Mouse (Mus musculus): ENCODE measurements at regions not wholly inside any gene's neighbourhood (a gene's known extent, or its start where the extent isn't known, plus 50 kb on each side); places are given as distances from the start of the nearest gene placed in this dataset.

DNA sequence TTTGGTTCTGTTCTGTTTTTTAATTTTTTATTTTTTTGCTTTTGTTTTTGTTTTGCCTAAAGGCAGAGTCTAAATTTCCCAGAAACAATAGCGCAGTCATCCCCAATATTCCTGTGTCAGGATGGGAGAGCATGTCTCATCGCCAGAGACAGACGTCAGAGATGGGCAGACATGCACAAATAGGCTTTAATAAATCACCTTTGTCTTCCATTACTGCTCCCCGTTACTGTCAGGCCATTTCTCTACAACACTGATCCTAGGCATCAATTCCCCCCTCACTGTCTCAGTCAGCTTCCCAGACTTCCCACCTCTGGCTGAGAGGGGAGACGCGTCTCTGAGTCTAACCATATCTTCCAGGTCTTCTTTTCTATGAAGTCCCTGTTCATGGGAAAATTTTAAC is 177.4 kb upstream of the Rfx3 start:
- no peak overlapping the region for H3K9ac ChIP-seq (replicated peaks)
- H3K4me3 ChIP-seq (ENCODE audit: low read depth, low read length), result no peak overlapping the region
- no peaks in the 10 kb centered on the region for H3K27me3 ChIP-seq (ENCODE audit: insufficient read depth, low read length)
- 83% methylated on average over 6 of the region's 6 CpGs for WGBS (ENCODE audit: insufficient replicate concordance)
- H3K36me3 ChIP-seq (replicated peaks; ENCODE audit: insufficient read depth, low read length), result no peaks in the 10 kb centered on the region
- H3K4me2 ChIP-seq (ENCODE audit: low read depth, low read length), result no peak overlapping the region
- DNase-seq (no peak), ATAC-seq (no peak)
- TF ChIP-seq EP300 (IDR thresholded peaks at IDR 0.05; ENCODE audit: low read depth) (no peak), CTCF (IDR thresholded peaks at IDR 0.05; ENCODE audit: low read depth) (no peak)
- no peaks in the 10 kb centered on the region for H3K4me1 ChIP-seq (ENCODE audit: insufficient read depth)
- no peaks in the 10 kb centered on the region for H3K9me3 ChIP-seq (ENCODE audit: low read length)
- no peak overlapping the region for H3K27ac ChIP-seq (ENCODE audit: low read depth)

DNA sequence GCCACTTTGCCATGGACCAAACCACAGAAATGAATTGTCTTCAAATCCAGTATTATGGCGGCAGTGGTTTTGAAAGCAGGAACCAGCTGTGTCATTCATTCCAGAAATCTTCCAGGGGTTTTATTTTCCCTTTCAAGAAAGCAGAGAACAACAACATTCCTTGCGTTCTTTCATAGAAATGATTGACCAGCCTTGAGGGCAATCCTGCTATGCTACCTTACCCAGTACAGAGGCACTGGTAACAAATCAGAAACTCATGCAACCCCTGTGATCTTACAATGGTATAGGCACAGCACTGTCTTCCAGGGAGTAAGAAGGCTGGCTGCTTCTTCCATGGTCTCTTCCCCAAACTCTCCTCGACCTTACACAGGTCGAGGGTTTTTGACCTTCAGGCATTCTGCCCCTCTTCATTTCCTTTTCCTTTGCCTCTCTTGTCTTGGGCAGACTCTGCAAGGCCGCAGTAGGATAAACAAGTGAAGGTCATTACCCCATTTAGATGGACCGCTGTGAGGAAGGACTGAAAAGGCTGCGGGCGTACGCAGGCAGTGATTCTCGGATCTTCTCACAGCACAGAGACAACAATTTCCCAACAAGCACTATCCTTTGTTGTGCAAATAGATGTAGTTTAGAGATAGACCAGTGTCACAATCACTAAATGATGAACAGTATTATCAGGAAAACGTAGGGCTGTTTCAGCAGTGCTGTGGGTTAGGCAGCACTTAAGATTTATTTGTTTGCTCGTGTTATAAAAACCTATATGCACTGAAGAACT is 171.6 kb upstream of the Rfx3 start:
- no peak for TF ChIP-seq EP300 (IDR thresholded peaks at IDR 0.05; ENCODE audit: low read depth)
- no peak for TF ChIP-seq CTCF (IDR thresholded peaks at IDR 0.05; ENCODE audit: low read depth)
- no peak for DNase-seq

DNA sequence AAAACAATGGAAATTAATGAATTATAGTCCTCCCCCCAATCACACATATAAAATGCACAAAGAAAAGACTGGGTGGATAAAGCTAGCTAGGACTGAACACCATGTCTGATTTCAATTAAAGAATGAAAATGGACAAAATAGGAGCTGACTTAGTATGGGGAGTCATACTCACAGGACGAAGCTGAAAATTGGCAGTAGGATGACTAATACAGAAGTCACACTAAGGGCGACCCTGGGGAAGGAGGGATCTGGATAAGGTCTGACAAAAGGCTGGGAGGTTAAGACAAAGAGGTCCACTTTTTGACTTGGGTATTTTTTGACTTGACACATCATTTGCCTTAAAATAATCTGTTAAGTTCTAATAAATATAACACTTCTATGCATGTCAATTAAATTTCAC is 170.2 kb upstream of the Rfx3 start:
- H3K27me3 ChIP-seq (ENCODE audit: insufficient read depth, low read length), result no peaks in the 10 kb centered on the region
- TF ChIP-seq CTCF (IDR thresholded peaks at IDR 0.05; ENCODE audit: low read depth) (no peak), EP300 (IDR thresholded peaks at IDR 0.05; ENCODE audit: low read depth) (no peak)
- no peak overlapping the region for H3K9ac ChIP-seq (replicated peaks)
- ATAC-seq, result no peak
- DNase-seq, result no peak
- WGBS (ENCODE audit: insufficient replicate concordance), result 70% methylated on average over 2 of the region's 2 CpGs
- H3K27ac ChIP-seq (ENCODE audit: low read depth), result no peak overlapping the region
- H3K4me3 ChIP-seq (ENCODE audit: low read depth, low read length), result no peak overlapping the region
- no peak overlapping the region for H3K4me2 ChIP-seq (ENCODE audit: low read depth, low read length)
- H3K9me3 ChIP-seq (ENCODE audit: low read length), result peaks cover 5% of the 10 kb centered on the region; the same call in 1 of the 2 replicates
- H3K4me1 ChIP-seq (ENCODE audit: insufficient read depth), result no peaks in the 10 kb centered on the region
- no peaks in the 10 kb centered on the region for H3K36me3 ChIP-seq (replicated peaks; ENCODE audit: insufficient read depth, low read length)

More for the DNA sequence above, 171.6 kb upstream of the Rfx3 start:
- Histone ChIP-seq H3K27me3 (ENCODE audit: insufficient read depth, low read length) (no peaks in the 10 kb centered on the region), H3K27ac (ENCODE audit: low read depth) (no peak overlapping the region), H3K36me3 (replicated peaks; ENCODE audit: insufficient read depth, low read length) (no peaks in the 10 kb centered on the region), H3K4me1 (ENCODE audit: insufficient read depth) (no peaks in the 10 kb centered on the region), H3K4me3 (ENCODE audit: low read depth, low read length) (no peak overlapping the region), H3K4me2 (ENCODE audit: low read depth, low read length) (no peak overlapping the region), H3K9me3 (ENCODE audit: low read length) (peaks cover 5% of the 10 kb centered on the region; the same call in 1 of the 2 replicates), H3K9ac (replicated peaks) (no peak overlapping the region)
- ATAC-seq, result no peak
- WGBS (ENCODE audit: insufficient replicate concordance), result 65% methylated on average over 12 of the region's 12 CpGs

DNA sequence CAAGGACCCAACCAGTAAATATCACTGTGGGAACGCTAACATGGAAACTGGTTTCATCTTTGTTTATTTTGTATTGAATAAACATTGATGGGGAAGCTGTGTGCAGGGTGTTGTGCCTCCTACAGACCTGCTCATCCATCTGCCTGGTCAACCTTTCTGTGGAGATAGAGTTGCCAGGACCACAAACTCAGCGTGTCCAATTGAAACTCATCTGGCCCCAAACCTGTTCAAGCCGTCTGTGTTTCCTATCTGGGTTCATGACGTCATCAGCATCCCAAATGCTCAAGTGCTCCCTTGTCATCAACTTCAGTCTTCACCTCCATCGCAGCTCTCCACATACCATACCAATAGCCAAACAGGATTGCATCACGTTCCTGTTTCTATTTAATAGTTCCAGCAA is 167.1 kb upstream of the Rfx3 start:
- H3K9me3 ChIP-seq (ENCODE audit: low read length), result peaks cover 5% of the 10 kb centered on the region; the same call in 1 of the 2 replicates
- 80% methylated on average over 6 of the region's 6 CpGs for WGBS (ENCODE audit: insufficient replicate concordance)
- ATAC-seq (no peak), DNase-seq (no peak)
- no peak overlapping the region for H3K4me3 ChIP-seq (ENCODE audit: low read depth, low read length)
- no peaks in the 10 kb centered on the region for H3K36me3 ChIP-seq (replicated peaks; ENCODE audit: insufficient read depth, low read length)
- no peaks in the 10 kb centered on the region for H3K27me3 ChIP-seq (ENCODE audit: insufficient read depth, low read length)
- H3K4me2 ChIP-seq (ENCODE audit: low read depth, low read length), result no peak overlapping the region
- no peak overlapping the region for H3K27ac ChIP-seq (ENCODE audit: low read depth)
- no peak overlapping the region for H3K9ac ChIP-seq (replicated peaks)
- H3K4me1 ChIP-seq (ENCODE audit: insufficient read depth), result no peaks in the 10 kb centered on the region
- TF ChIP-seq EP300 (IDR thresholded peaks at IDR 0.05; ENCODE audit: low read depth) (no peak), CTCF (IDR thresholded peaks at IDR 0.05; ENCODE audit: low read depth) (no peak)

DNA sequence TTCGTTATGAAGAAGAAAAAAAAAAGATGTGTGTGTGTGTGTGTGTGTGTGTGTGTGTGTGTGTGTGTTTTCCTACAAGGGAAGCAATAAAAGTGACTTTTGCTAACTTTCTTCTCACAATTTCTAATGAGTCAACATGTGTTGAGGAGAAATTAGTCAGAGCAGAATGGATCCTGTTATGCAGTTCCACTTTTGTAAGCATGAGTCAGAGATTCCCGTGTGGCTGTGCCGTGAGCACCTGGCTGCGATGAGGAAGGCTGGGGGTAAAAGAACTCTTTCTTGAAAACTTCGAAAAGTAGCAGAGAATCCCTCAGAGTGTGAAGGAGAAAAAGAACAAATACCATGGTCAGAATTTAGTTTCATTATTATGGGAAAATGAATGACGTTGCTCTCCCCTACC is 165.9 kb upstream of the Rfx3 start:
- Histone ChIP-seq H3K4me1 (ENCODE audit: insufficient read depth) (no peaks in the 10 kb centered on the region), H3K4me3 (ENCODE audit: low read depth, low read length) (no peak overlapping the region), H3K9ac (replicated peaks) (no peak overlapping the region), H3K27ac (ENCODE audit: low read depth) (no peak overlapping the region), H3K9me3 (ENCODE audit: low read length) (peaks cover 5% of the 10 kb centered on the region; the same call in 1 of the 2 replicates), H3K27me3 (ENCODE audit: insufficient read depth, low read length) (no peaks in the 10 kb centered on the region), H3K36me3 (replicated peaks; ENCODE audit: insufficient read depth, low read length) (no peaks in the 10 kb centered on the region), H3K4me2 (ENCODE audit: low read depth, low read length) (no peak overlapping the region)
- WGBS (ENCODE audit: insufficient replicate concordance), result 69% methylated on average over 6 of the region's 6 CpGs
- TF ChIP-seq CTCF (IDR thresholded peaks at IDR 0.05; ENCODE audit: low read depth) (no peak), EP300 (IDR thresholded peaks at IDR 0.05; ENCODE audit: low read depth) (no peak)
- ATAC-seq (no peak), DNase-seq (no peak)

DNA sequence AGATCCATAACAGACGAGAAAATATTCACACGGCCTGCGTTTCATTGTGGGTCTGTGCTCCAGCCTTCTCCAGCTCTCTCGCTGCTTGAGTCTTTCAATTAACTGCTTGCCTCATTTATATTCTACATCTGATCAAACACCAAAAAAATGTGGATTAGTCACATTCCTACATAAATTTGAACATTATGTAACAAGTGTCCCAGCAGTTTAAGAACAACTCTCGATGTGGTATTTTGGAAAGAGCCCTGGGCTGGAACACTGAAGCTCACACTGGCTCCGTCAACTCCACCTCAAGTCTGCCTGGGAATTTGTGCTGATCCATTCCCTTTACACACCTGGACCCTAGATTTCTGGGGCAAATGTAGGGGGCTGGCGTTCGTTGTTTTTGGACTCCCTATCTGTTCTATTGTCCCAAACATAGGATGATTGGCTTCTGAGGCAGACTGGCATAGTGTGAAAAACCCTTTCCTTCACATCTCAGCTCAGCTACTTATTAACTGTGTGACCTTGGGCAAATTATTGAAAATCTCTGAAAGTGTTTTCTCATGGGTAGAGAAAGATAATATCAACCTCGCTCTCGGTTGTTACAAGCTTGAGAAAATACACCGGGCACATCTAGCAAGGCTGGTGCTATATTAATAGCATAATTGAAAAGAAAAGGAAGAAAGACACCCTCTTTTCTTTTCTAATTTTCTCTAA is 161.0 kb upstream of the Rfx3 start:
- no peak overlapping the region for H3K27ac ChIP-seq (ENCODE audit: low read depth)
- WGBS (ENCODE audit: insufficient replicate concordance), result 80% methylated on average over 11 of the region's 11 CpGs
- no peak overlapping the region for H3K4me2 ChIP-seq (ENCODE audit: low read depth, low read length)
- TF ChIP-seq EP300 (IDR thresholded peaks at IDR 0.05; ENCODE audit: low read depth) (no peak), CTCF (IDR thresholded peaks at IDR 0.05; ENCODE audit: low read depth) (no peak)
- no peaks in the 10 kb centered on the region for H3K36me3 ChIP-seq (replicated peaks; ENCODE audit: insufficient read depth, low read length)
- ATAC-seq (no peak), DNase-seq (no peak)
- H3K27me3 ChIP-seq (ENCODE audit: insufficient read depth, low read length), result no peaks in the 10 kb centered on the region
- H3K9me3 ChIP-seq (ENCODE audit: low read length), result no peaks in the 10 kb centered on the region
- no peak overlapping the region for H3K9ac ChIP-seq (replicated peaks)
- no peak overlapping the region for H3K4me3 ChIP-seq (ENCODE audit: low read depth, low read length)
- no peaks in the 10 kb centered on the region for H3K4me1 ChIP-seq (ENCODE audit: insufficient read depth)
